Mouse (Mus musculus) ovary, adult 18-20 months (tissue): ENCODE measurements at regions not wholly inside any gene's neighbourhood (a gene's known extent, or its start where the extent isn't known, plus 50 kb on each side); places are given as distances from the start of the nearest gene placed in this dataset.

Experiments
- DNase-seq: peaks from one replicate; pipeline ENCODE4 v3.0.0; 2022; ENCODE audit warnings: low spot score, mixed read lengths

DNA sequence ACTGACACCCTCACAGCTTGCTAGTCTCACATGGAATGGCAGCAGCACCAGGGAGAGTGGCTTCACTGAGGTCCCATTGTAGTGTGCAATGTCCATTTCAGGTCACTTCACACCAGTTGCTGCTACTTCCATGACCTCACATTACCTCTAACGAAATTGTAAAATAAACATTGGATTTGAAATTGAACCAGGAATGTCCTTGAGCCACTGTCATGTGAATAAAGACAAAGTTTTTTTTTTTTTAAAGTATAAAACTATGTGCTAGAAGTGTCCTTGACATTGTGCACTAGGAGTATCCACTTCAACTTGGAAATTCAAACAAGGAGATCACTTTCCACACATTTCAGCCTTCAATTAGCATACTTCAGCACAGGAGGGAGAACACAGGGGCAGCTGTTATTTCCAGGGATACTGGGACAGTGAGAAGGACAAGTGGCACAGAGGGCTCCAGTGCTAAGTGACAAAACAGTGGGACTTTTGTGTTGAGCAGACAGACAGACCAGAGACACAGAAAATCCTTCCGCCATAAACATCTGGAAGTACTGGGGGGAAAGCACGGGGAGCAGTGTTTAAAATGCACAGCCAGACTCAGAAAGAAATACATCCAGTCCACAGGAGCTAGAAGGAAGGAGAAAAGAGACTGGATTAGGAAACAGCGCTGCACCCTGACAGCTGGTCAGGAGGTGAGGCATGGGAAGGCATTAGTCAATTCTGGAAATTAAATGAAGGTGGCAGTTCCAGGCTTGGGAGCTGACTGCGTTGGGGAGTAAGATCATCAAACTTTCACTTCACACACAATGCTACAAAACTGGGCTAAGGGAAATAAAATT lies 49.9 kb upstream of the Prkd1 start:
- DNase-seq = no peak
